Mouse (Mus musculus): Measurements from ENCODE around the gene Map3k10. TPM values are rescaled to one million over a fixed set of nuclear protein-coding genes. Genes with fewer than 3 reads are reported as not detected.

Gene Map3k10
- polyA plus RNA-seq, 1 experiment from 2014 or later: 6.9 TPM

GRCm38 (mm10) chr7:27687836-27688235, 13.4 kb upstream of the Map3k10 start:
- Histone ChIP-seq H3K36me3 (replicated peaks; ENCODE audit: control insufficient read depth, insufficient read depth, low read depth, low read length) (no peaks in the 10 kb centered on the region), H3K9ac (replicated peaks; ENCODE audit: low read length) (peak overlapping the region; percentile 57; the same call in 1 of the 2 replicates), H3K9me3 (replicated peaks; ENCODE audit: control insufficient read depth, low read length) (no peaks in the 10 kb centered on the region), H3K27me3 (ENCODE audit: control insufficient read depth, insufficient read depth, low read length) (no peaks in the 10 kb centered on the region), H3K27ac (replicated peaks; ENCODE audit: low read depth, low read length) (no peak overlapping the region), H3K4me1 (ENCODE audit: control insufficient read depth, insufficient read depth, low read length) (peaks cover 2% of the 10 kb centered on the region; the same call in 1 of the 2 replicates), H3K4me3 (ENCODE audit: low read depth, low read length) (no peak overlapping the region), H3K4me2 (ENCODE audit: low read depth, low read length) (no peak overlapping the region)
- DNase-seq (ENCODE audit: low spot score) (no peak), ATAC-seq (replicated peaks; ENCODE audit: insufficient number of reproducible peaks, low FRiP score, low TSS enrichment, low read depth) (no peak)
- 70% methylated on average over 3 of the region's 3 CpGs for WGBS

DNA sequence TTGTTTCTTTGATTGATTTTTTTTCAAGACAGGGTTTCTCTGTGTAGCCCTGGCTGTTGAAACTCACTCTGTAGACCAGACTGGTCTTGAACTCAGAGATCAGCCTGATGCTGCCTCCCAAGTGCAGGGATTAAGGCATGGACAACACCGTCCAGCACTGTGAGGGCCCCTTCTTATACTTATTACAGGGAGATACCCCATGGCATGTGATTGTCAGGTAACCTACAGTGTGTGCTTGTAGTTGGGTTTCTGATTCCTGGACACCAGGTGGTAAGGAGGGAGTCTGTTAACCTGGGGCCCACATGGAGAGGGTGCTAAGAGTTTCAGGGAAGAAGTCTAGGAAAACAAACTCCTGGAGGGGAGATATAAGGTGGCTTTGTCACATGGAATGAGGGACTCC, 12.6 kb upstream of the Map3k10 start:
- no peak overlapping the region for H3K9ac ChIP-seq (replicated peaks; ENCODE audit: low read length)
- no peaks in the 10 kb centered on the region for H3K36me3 ChIP-seq (replicated peaks; ENCODE audit: control insufficient read depth, insufficient read depth, low read depth, low read length)
- 82% methylated on average over 1 of the region's 1 CpGs for WGBS
- no peaks in the 10 kb centered on the region for H3K27me3 ChIP-seq (ENCODE audit: control insufficient read depth, insufficient read depth, low read length)
- DNase-seq (ENCODE audit: low spot score) (no peak), ATAC-seq (replicated peaks; ENCODE audit: insufficient number of reproducible peaks, low FRiP score, low TSS enrichment, low read depth) (no peak)
- H3K27ac ChIP-seq (replicated peaks; ENCODE audit: low read depth, low read length): no peak overlapping the region
- H3K4me1 ChIP-seq (ENCODE audit: control insufficient read depth, insufficient read depth, low read length): peaks cover 2% of the 10 kb centered on the region; the same call in 1 of the 2 replicates
- H3K4me2 ChIP-seq (ENCODE audit: low read depth, low read length): no peak overlapping the region
- no peaks in the 10 kb centered on the region for H3K9me3 ChIP-seq (replicated peaks; ENCODE audit: control insufficient read depth, low read length)
- no peak overlapping the region for H3K4me3 ChIP-seq (ENCODE audit: low read depth, low read length)

GRCm38 (mm10) chr7:27685681-27686080, 11.3 kb upstream of the Map3k10 start:
- ATAC-seq (replicated peaks; ENCODE audit: insufficient number of reproducible peaks, low FRiP score, low TSS enrichment, low read depth) (no peak), DNase-seq (ENCODE audit: low spot score) (peak; percentile 64)
- Histone ChIP-seq H3K4me3 (ENCODE audit: low read depth, low read length) (peak overlapping the region; percentile 9; the same call in 1 of the 2 replicates), H3K27ac (replicated peaks; ENCODE audit: low read depth, low read length) (no peak overlapping the region), H3K27me3 (ENCODE audit: control insufficient read depth, insufficient read depth, low read length) (no peaks in the 10 kb centered on the region), H3K4me1 (ENCODE audit: control insufficient read depth, insufficient read depth, low read length) (peaks cover 2% of the 10 kb centered on the region; the same call in 1 of the 2 replicates), H3K9me3 (replicated peaks; ENCODE audit: control insufficient read depth, low read length) (no peaks in the 10 kb centered on the region), H3K4me2 (ENCODE audit: low read depth, low read length) (0 out of 2 replicates have a peak overlapping the region, but pooled peaks have one; percentile 16), H3K9ac (replicated peaks; ENCODE audit: low read length) (no peak overlapping the region), H3K36me3 (replicated peaks; ENCODE audit: control insufficient read depth, insufficient read depth, low read depth, low read length) (no peaks in the 10 kb centered on the region)
- under 1% methylated on average over 6 of the region's 6 CpGs for WGBS

DNA sequence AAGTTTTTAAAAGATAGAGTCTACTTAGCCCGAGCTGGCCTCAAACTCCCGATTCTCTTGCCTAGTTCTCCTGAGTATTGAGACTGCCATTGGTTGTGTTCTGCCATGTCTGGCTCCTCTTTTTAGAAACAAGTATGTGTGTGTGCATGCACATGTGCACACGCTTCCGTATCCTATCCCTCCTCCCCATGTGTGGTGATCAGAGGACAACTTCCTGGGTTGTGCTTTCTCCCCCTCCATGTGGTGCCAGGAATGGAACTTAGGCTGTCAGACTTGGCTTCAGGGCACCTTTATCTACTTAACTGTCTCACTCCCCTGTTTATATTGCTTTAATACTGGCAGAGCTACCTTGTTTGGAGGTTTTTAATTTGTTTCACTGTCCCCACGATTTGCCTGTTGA, 10.8 kb upstream of the Map3k10 start:
- ATAC-seq (replicated peaks; ENCODE audit: insufficient number of reproducible peaks, low FRiP score, low TSS enrichment, low read depth): no peak
- peak overlapping the region; percentile 9; the same call in 1 of the 2 replicates for H3K4me3 ChIP-seq (ENCODE audit: low read depth, low read length)
- H3K27ac ChIP-seq (replicated peaks; ENCODE audit: low read depth, low read length): no peak overlapping the region
- H3K9me3 ChIP-seq (replicated peaks; ENCODE audit: control insufficient read depth, low read length): no peaks in the 10 kb centered on the region
- peaks cover 2% of the 10 kb centered on the region; the same call in 1 of the 2 replicates for H3K4me1 ChIP-seq (ENCODE audit: control insufficient read depth, insufficient read depth, low read length)
- no peak overlapping the region for H3K4me2 ChIP-seq (ENCODE audit: low read depth, low read length)
- H3K27me3 ChIP-seq (ENCODE audit: control insufficient read depth, insufficient read depth, low read length): no peaks in the 10 kb centered on the region
- H3K9ac ChIP-seq (replicated peaks; ENCODE audit: low read length): no peak overlapping the region
- DNase-seq (ENCODE audit: low spot score): no peak
- H3K36me3 ChIP-seq (replicated peaks; ENCODE audit: control insufficient read depth, insufficient read depth, low read depth, low read length): no peaks in the 10 kb centered on the region
- 41% methylated on average over 5 of the region's 5 CpGs for WGBS

GRCm38 (mm10) chr7:27683218-27683617, 8.8 kb upstream of the Map3k10 start:
- DNase-seq (ENCODE audit: low spot score): no peak
- Histone ChIP-seq H3K9me3 (replicated peaks; ENCODE audit: control insufficient read depth, low read length) (no peaks in the 10 kb centered on the region), H3K36me3 (replicated peaks; ENCODE audit: control insufficient read depth, insufficient read depth, low read depth, low read length) (no peaks in the 10 kb centered on the region), H3K27me3 (ENCODE audit: control insufficient read depth, insufficient read depth, low read length) (no peaks in the 10 kb centered on the region), H3K9ac (replicated peaks; ENCODE audit: low read length) (no peak overlapping the region), H3K4me3 (ENCODE audit: low read depth, low read length) (no peak overlapping the region), H3K4me2 (ENCODE audit: low read depth, low read length) (no peak overlapping the region), H3K4me1 (ENCODE audit: control insufficient read depth, insufficient read depth, low read length) (peaks cover 1% of the 10 kb centered on the region; the same call in 1 of the 2 replicates), H3K27ac (replicated peaks; ENCODE audit: low read depth, low read length) (no peak overlapping the region)
- 72% methylated on average over 2 of the region's 2 CpGs for WGBS
- ATAC-seq (replicated peaks; ENCODE audit: insufficient number of reproducible peaks, low FRiP score, low TSS enrichment, low read depth): no peak

DNA sequence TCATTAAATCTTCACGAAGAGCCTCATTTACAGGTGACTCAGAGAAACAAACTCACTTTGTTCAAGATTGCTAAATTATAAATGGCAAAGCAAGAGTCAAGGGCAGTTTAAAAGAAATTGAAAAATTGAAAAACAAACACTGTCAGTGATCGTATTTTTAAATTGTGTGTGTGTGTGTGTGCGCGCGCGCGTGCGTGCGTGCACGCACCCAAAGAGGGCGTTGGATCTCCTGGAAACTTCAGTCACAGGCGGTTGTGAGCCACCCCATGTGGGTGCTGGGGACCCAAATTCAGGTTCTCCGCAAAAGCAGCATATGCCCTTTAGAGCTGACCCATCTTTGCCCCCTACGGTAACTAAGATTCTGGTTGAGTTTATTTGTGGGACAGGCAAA, 819 bp upstream of the Map3k10 start:
- ATAC-seq (replicated peaks; ENCODE audit: insufficient number of reproducible peaks, low FRiP score, low TSS enrichment, low read depth) (no peak), DNase-seq (ENCODE audit: low spot score) (no peak)
- no peaks in the 10 kb centered on the region for H3K36me3 ChIP-seq (replicated peaks; ENCODE audit: control insufficient read depth, insufficient read depth, low read depth, low read length)
- H3K4me3 ChIP-seq (ENCODE audit: low read depth, low read length): peak overlapping the region; percentile 89
- no peaks in the 10 kb centered on the region for H3K27me3 ChIP-seq (ENCODE audit: control insufficient read depth, insufficient read depth, low read length)
- no peak overlapping the region for H3K27ac ChIP-seq (replicated peaks; ENCODE audit: low read depth, low read length)
- H3K4me2 ChIP-seq (ENCODE audit: low read depth, low read length): peak overlapping the region; percentile 100
- 37% methylated on average over 14 of the region's 14 CpGs for WGBS
- no peaks in the 10 kb centered on the region for H3K9me3 ChIP-seq (replicated peaks; ENCODE audit: control insufficient read depth, low read length)
- no peak overlapping the region; the same call in 1 of the 2 replicates for H3K9ac ChIP-seq (replicated peaks; ENCODE audit: low read length)
- no peaks in the 10 kb centered on the region; the same call in 1 of the 2 replicates for H3K4me1 ChIP-seq (ENCODE audit: control insufficient read depth, insufficient read depth, low read length)

DNA sequence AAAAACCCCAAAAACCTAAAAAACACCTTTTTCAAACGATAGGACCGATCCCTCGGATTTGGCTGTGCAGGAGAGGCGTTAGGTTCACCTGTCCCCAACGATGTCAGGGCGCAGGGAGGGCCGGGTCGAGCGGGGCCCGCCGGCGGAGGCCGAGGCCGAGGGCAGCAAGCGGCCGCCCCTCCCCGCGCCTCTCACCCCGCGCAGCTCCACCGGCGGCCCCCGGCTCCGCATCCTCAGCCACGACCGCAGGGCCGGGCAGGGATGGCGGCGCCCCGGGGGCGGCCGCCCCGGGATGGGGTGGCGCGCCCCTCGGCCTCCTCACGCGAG, 240 bp downstream of the Map3k10 start:
- Histone ChIP-seq H3K4me1 (ENCODE audit: control insufficient read depth, insufficient read depth, low read length) (no peaks in the 10 kb centered on the region; the same call in 1 of the 2 replicates), H3K36me3 (replicated peaks; ENCODE audit: control insufficient read depth, insufficient read depth, low read depth, low read length) (no peaks in the 10 kb centered on the region), H3K27me3 (ENCODE audit: control insufficient read depth, insufficient read depth, low read length) (no peaks in the 10 kb centered on the region), H3K27ac (replicated peaks; ENCODE audit: low read depth, low read length) (peak overlapping the region; percentile 73; the same call in 1 of the 2 replicates), H3K9ac (replicated peaks; ENCODE audit: low read length) (peak overlapping the region; percentile 86), H3K4me3 (ENCODE audit: low read depth, low read length) (peak overlapping the region; percentile 89), H3K9me3 (replicated peaks; ENCODE audit: control insufficient read depth, low read length) (no peaks in the 10 kb centered on the region), H3K4me2 (ENCODE audit: low read depth, low read length) (peak overlapping the region; percentile 100)
- DNase-seq (ENCODE audit: low spot score) (no peak), ATAC-seq (replicated peaks; ENCODE audit: insufficient number of reproducible peaks, low FRiP score, low TSS enrichment, low read depth) (peak; percentile 72)
- 0% methylated on average over 26 of the region's 38 CpGs for WGBS

- Histone ChIP-seq H3K9me3 (replicated peaks; ENCODE audit: control insufficient read depth, low read length) (no peaks in the 10 kb centered on the region), H3K4me1 (ENCODE audit: control insufficient read depth, insufficient read depth, low read length) (no peaks in the 10 kb centered on the region; the same call in 1 of the 2 replicates), H3K9ac (replicated peaks; ENCODE audit: low read length) (peak overlapping the region; percentile 86), H3K27me3 (ENCODE audit: control insufficient read depth, insufficient read depth, low read length) (no peaks in the 10 kb centered on the region), H3K36me3 (replicated peaks; ENCODE audit: control insufficient read depth, insufficient read depth, low read depth, low read length) (no peaks in the 10 kb centered on the region), H3K4me2 (ENCODE audit: low read depth, low read length) (peak overlapping the region; percentile 100), H3K4me3 (ENCODE audit: low read depth, low read length) (peak overlapping the region; percentile 89), H3K27ac (replicated peaks; ENCODE audit: low read depth, low read length) (no peak overlapping the region)
- ATAC-seq (replicated peaks; ENCODE audit: insufficient number of reproducible peaks, low FRiP score, low TSS enrichment, low read depth) (no peak), DNase-seq (ENCODE audit: low spot score) (peak; percentile 4)
- WGBS: under 1% methylated on average over 51 of the region's 52 CpGs
Observed at GRCm38 (mm10) chr7:27673575-27674131, 745 bp downstream of the Map3k10 start.

Measured in embryonic facial prominence, embryonic 11.5 days (tissue).